ENCODE assay signal across 29 mouse cellular contexts in genomic region chr10:38909843-38910242, GRCm38 (mm10). TPM values are rescaled to one million over a fixed set of nuclear protein-coding genes. Genes with fewer than 3 reads are reported as not detected.
DNase-seq lines count a peak whose midpoint lies in the region; ATAC-seq and TF ChIP-seq lines count a peak whose summit lies in the region.
"Had no signal": no experiment of that assay in that cellular context is flagged by ENCODE, and none has a peak within 500 bp of the region (broad histone marks: within the 10 kb centered on the region; RNA-seq: fewer than 3 reads in every experiment).

No protein-coding gene starts in this region.

- peaks cover 3% of the 10 kb centered on the region; the same call in 1 of the 2 replicates for H3K4me1 ChIP-seq in lung, postnatal 0 days (ENCODE audit: insufficient read depth, low read depth, low read length)
- peaks cover 32% of the 10 kb centered on the region for H3K4me1 ChIP-seq in limb, embryonic 13.5 days
- H3K4me1 ChIP-seq: forebrain, embryonic 13.5 days; midbrain, embryonic 12.5 days had no signal

- no peak overlapping the region for H3K9ac ChIP-seq in lung, postnatal 0 days (replicated peaks; ENCODE audit: low read depth)
- no peak overlapping the region for H3K9ac ChIP-seq in limb, embryonic 13.5 days
- H3K9ac ChIP-seq: embryonic facial prominence, embryonic 13.5 days; forebrain, embryonic 13.5 days; heart, embryonic 12.5 days; liver, postnatal 0 days; midbrain, embryonic 12.5 days; neural tube, embryonic 15.5 days had no signal

- no peak for TF ChIP-seq CTCF in left cerebral cortex, adult 2 months (IDR thresholded peaks at IDR 0.05)
- TF ChIP-seq CTCF in lung, postnatal 0 days (IDR thresholded peaks at IDR 0.05): no peak

- H3K4me2 ChIP-seq in lung, postnatal 0 days (replicated peaks; ENCODE audit: low read depth, low read length): no peak overlapping the region
- H3K4me2 ChIP-seq in limb, embryonic 13.5 days (replicated peaks): no peak overlapping the region
- H3K4me2 ChIP-seq: embryonic facial prominence, embryonic 13.5 days; forebrain, embryonic 13.5 days; heart, embryonic 12.5 days; liver, embryonic 11.5 days; midbrain, embryonic 12.5 days; neural tube, embryonic 15.5 days had no signal

- no peak overlapping the region for H3K4me3 ChIP-seq in left cerebral cortex, adult 2 months
- H3K4me3 ChIP-seq in lung, postnatal 0 days (ENCODE audit: low read depth, low read length): no peak overlapping the region
- H3K4me3 ChIP-seq in limb, embryonic 13.5 days: no peak overlapping the region
- H3K4me3 ChIP-seq: embryonic facial prominence, embryonic 13.5 days; forebrain, embryonic 13.5 days; heart, embryonic 12.5 days; hindbrain, embryonic 10.5 days; midbrain, embryonic 12.5 days; neural tube, embryonic 15.5 days had no signal

- no peaks in the 10 kb centered on the region for H3K27me3 ChIP-seq in lung, postnatal 0 days (replicated peaks; ENCODE audit: insufficient read depth, low read length)
- H3K27me3 ChIP-seq in limb, embryonic 13.5 days: no peaks in the 10 kb centered on the region
- H3K27me3 ChIP-seq: embryonic facial prominence, embryonic 13.5 days; forebrain, embryonic 13.5 days; heart, embryonic 12.5 days; midbrain, embryonic 12.5 days; neural tube, embryonic 15.5 days had no signal

- intact Hi-C loops in left cerebral cortex, adult 2 months (cut with DNase I): loop anchor here (2.0 kb wide), 1 partner anchor 109 kb away; no protein-coding TSS in a partner anchor
- intact Hi-C loops in left cerebral cortex, postnatal 4 days (cut with DNase I): no loop called here

- peak in 1 of 2 experiments; percentile 18 for DNase-seq in left cerebral cortex, adult 2 months (ENCODE audit: extremely low spot score in 1 of 2, low spot score in 2 of 2)
- no peak for DNase-seq in left cerebral cortex, postnatal 4 days
- no peak for DNase-seq in lung, postnatal 0 days (ENCODE audit: low spot score)
- no peak for DNase-seq in lung, postnatal 25 days (ENCODE audit: low spot score)
- DNase-seq in right cerebral cortex, postnatal 25 days: peak; percentile 20
- DNase-seq in cerebellum, adult 18-20 months: no peak
- DNase-seq in gastrocnemius, postnatal 25 days: no peak
- DNase-seq: adrenal gland, adult 8-10 months; cerebellum, adult 8-10 months; cerebellum, postnatal 36 days; embryo, embryonic 11 days; gastrocnemius, postnatal 14 days; heart, adult 18-20 months; heart, postnatal 10 days; kidney, postnatal 36 days; liver, postnatal 0 days; thymus, postnatal 14 days had no signal

- no peak for TF ChIP-seq EP300 in lung, postnatal 0 days (IDR thresholded peaks at IDR 0.05)

- H3K27ac ChIP-seq in left cerebral cortex, adult 2 months: peak overlapping the region; percentile 69; the same call in 1 of the 2 replicates
- peak overlapping the region; percentile 68 for H3K27ac ChIP-seq in lung, postnatal 0 days (ENCODE audit: low read length)
- peak overlapping the region; percentile 65; the same call in 1 of the 2 replicates for H3K27ac ChIP-seq in limb, embryonic 13.5 days
- H3K27ac ChIP-seq: embryonic facial prominence, embryonic 13.5 days; forebrain, embryonic 13.5 days; hindbrain, embryonic 10.5 days; midbrain, embryonic 12.5 days; neural tube, embryonic 15.5 days had no signal

- 64% methylated on average over 2 of the region's 2 CpGs for WGBS in lung, postnatal 0 days
- WGBS in limb, embryonic 13.5 days: 38% methylated on average over 2 of the region's 2 CpGs

- H3K9me3 ChIP-seq in lung, postnatal 0 days (ENCODE audit: low read length): no peaks in the 10 kb centered on the region
- no peaks in the 10 kb centered on the region for H3K9me3 ChIP-seq in limb, embryonic 13.5 days
- H3K9me3 ChIP-seq: embryonic facial prominence, embryonic 13.5 days; forebrain, embryonic 13.5 days; hindbrain, embryonic 10.5 days; midbrain, embryonic 12.5 days; neural tube, embryonic 15.5 days had no signal

- H3K36me3 ChIP-seq in lung, postnatal 0 days (ENCODE audit: insufficient read depth, low read length): no peaks in the 10 kb centered on the region
- no peaks in the 10 kb centered on the region for H3K36me3 ChIP-seq in limb, embryonic 13.5 days
- H3K36me3 ChIP-seq: embryonic facial prominence, embryonic 13.5 days; heart, embryonic 12.5 days; hindbrain, embryonic 10.5 days; midbrain, embryonic 12.5 days; neural tube, embryonic 15.5 days had no signal

- no peak for ATAC-seq in lung, postnatal 0 days
- ATAC-seq in limb, embryonic 13.5 days (ENCODE audit: low FRiP score, low read depth): no peak
- ATAC-seq: forebrain, embryonic 13.5 days; hindbrain, embryonic 16.5 days; intestine, postnatal 0 days; liver, postnatal 0 days had no signal

RNA-seq across cellular contexts. Expression of gene Lama4, which starts 55.5 kb away (rescaled TPM):
- total RNA-seq in left cerebral cortex, adult 2 months (2021): 10 to 100 TPM in 1 of 2 experiments, 1 to 10 TPM in 1; 7.8 to 13.2 TPM
- 10 to 100 TPM; 26.7 to 32.8 TPM for total RNA-seq in left cerebral cortex, postnatal 4 days (2021)
- 72.0 and 73.6 TPM in 2 replicates for polyA plus RNA-seq in lung, postnatal 0 days (2015; fragmentation: Nextera tagmentation; extraction: Ambion mirVana)
- polyA plus RNA-seq in limb, embryonic 13.5 days (2015; fragmentation: Nextera tagmentation; extraction: Ambion mirVana): 55.3 and 62.0 TPM in 2 replicates
- total RNA-seq in gastrocnemius, postnatal 25 days (2021): 10 to 100 TPM; 23.3 to 34.6 TPM
- total RNA-seq: megakaryocyte progenitor cell, adult 5-6 weeks; MEL had no signal
